Mouse (Mus musculus) kidney, postnatal 0 days (tissue): ENCODE measurements around the gene Set. TPM values are rescaled to one million over a fixed set of nuclear protein-coding genes. Genes with fewer than 3 reads are reported as not detected.

ENCODE experiments used
- ATAC-seq: fragments of 200-750 bp; cut with Nextera tagmentation; replicated peaks from 2 replicates; pipeline ENCODE4 v1.8.0; 2017; ENCODE audit warnings: low read depth, moderate number of reproducible peaks, moderate TSS enrichment, moderate library complexity; ENCODE audit not compliant: low FRiP score
- DNase-seq: peaks from one replicate; pipeline ENCODE4 v3.0.0-alpha.2; 2016; ENCODE audit warnings: low spot score
- H3K27ac ChIP-seq: fragments of 300-500 bp; sonication (generic); 2 replicates; pipeline ENCODE4 v1.5.1; 2014; ENCODE audit warnings: mild to moderate bottlenecking
- H3K27me3 ChIP-seq: fragments of 300-500 bp; sonication (generic); 2 replicates; pipeline ENCODE4 v1.6.1; 2014; ENCODE audit warnings: low read length, mixed read lengths; ENCODE audit not compliant: insufficient read depth
- H3K36me3 ChIP-seq: fragments of 300-500 bp; sonication (generic); 2 replicates; pipeline ENCODE4 v1.6.1; 2014; ENCODE audit warnings: low read length, mixed read lengths; ENCODE audit not compliant: insufficient read depth
- H3K4me1 ChIP-seq: fragments of 300-500 bp; sonication (generic); replicated peaks from 2 replicates; pipeline ENCODE4 v1.6.1; 2014; ENCODE audit warnings: antibody characterized with exemption, low read length, mixed read lengths; ENCODE audit not compliant: insufficient read depth
- H3K4me2 ChIP-seq: fragments of 300-500 bp; sonication (generic); 2 replicates; pipeline ENCODE4 v1.6.1; 2014; ENCODE audit warnings: mild to moderate bottlenecking, low read length, moderate library complexity, mixed read lengths
- H3K4me3 ChIP-seq: fragments of 300-500 bp; sonication (generic); replicated peaks from 2 replicates; pipeline ENCODE4 v1.5.1; 2014; ENCODE audit warnings: low read depth, low read length
- H3K9ac ChIP-seq: fragments of 300-500 bp; sonication (generic); 2 replicates; pipeline ENCODE4 v1.6.1; 2014; ENCODE audit warnings: low read depth, low read length
- H3K9me3 ChIP-seq: fragments of 300-500 bp; sonication (generic); replicated peaks from 2 replicates; pipeline ENCODE4 v1.6.1; 2016; ENCODE audit warnings: low read length, inconsistent platforms, mixed read lengths
- CTCF ChIP-seq: IDR thresholded peaks from 2 replicates; pipeline ENCODE4 v1.5.1; 2016; ENCODE audit warnings: antibody characterized with exemption, low read depth, mild to moderate bottlenecking, moderate library complexity
- WGBS: fragments of 180-500 bp; shearing (Covaris S2); extraction: QIAGEN DNeasy Blood & Tissue Kit; methylation state at CpG from one replicate; pipeline ENCODE4 v1.1.7; 2014; 5-methylcytosine and 5-hydroxymethylcytosine counted together
- polyA plus RNA-seq: library from polyadenylated mRNA; unstranded; fragments of >200 nt; fragmentation: Nextera tagmentation; extraction: Ambion mirVana; gene quantifications from 2 replicates; pipeline ENCODE4 v1.2.1, GENCODE M21; 2015

Gene Set
- polyA plus RNA-seq: 411 and 412 TPM in 2 replicates

DNA sequence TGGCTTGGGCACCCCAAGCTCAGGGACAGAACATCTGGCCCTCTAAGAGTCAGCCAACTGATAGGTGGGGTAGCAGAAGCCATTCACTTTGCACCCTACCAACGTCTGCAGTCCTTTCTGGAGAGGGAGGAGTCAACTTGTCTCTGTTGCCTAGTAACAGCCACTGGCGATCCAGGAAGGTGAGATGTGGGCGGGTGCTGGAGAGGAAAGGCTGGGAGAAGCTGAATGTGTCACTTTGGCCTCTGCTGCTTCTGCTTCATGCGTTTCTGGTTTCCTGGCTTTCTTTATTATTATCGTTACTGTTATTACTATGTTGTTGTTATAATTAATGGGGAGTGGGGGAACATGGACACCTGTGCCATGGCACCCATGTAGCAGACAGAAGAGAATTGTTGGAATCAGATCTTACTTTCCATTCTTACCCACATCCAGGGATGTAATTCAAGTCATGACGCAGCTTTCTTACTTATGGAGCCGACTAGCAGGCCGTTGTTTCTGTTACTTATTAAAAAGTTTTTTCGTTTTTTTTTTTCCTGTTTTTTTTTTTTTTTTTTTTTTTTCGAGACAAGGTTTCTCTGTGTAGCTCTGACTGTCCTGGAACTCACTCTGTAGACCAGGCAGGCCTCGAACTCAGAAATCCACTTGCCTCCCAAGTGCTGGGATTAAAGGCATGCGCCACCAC, at the start of gene Set:
Gene Set, plus strand, starts transcription at position 156 of the 682 bp plus-strand sequence.
- ATAC-seq (no peak), DNase-seq (peak; percentile 51)
- Histone ChIP-seq H3K27me3 (no peaks in the 10 kb centered on the region), H3K9me3 (no peaks in the 10 kb centered on the region), H3K4me1 (no peaks in the 10 kb centered on the region), H3K36me3 (no peaks in the 10 kb centered on the region), H3K27ac (no peak within 1 kb of the TSS), H3K4me3 (no peak within 1 kb of the TSS), H3K9ac (no peak within 1 kb of the TSS), H3K4me2 (no peak within 1 kb of the TSS)
- no peak for TF ChIP-seq CTCF
- 42% methylated on average over 11 of the region's 12 CpGs for WGBS

DNA sequence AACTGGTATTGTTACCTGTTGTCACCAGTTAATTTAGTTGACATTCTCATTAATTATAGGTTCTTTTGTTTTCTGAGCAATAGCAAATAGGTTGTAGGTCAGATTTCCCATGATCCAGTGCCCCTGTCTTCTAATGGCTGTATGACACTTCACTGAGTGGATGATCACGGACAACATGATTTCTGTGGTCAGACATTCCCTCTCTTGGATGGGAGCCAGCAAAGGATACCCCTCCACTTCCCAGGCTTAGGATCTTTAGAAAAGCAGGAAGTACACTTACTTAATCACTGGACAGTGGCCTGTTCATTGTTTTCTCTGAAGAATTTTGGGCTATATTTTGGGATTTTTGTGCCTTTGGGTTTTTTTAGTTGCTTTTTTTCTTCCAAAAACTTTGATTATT, 48.1 kb upstream of the Set start:
- ATAC-seq (no peak), DNase-seq (no peak)
- H3K9ac ChIP-seq: no peak overlapping the region
- no peaks in the 10 kb centered on the region for H3K4me1 ChIP-seq
- no peak overlapping the region for H3K4me3 ChIP-seq
- 31% methylated on average over 1 of the region's 1 CpGs for WGBS
- peaks cover 95% of the 10 kb centered on the region for H3K36me3 ChIP-seq
- H3K27ac ChIP-seq: no peak overlapping the region
- no peak overlapping the region for H3K4me2 ChIP-seq
- H3K27me3 ChIP-seq: no peaks in the 10 kb centered on the region
- H3K9me3 ChIP-seq: no peaks in the 10 kb centered on the region
- no peak for TF ChIP-seq CTCF

DNA sequence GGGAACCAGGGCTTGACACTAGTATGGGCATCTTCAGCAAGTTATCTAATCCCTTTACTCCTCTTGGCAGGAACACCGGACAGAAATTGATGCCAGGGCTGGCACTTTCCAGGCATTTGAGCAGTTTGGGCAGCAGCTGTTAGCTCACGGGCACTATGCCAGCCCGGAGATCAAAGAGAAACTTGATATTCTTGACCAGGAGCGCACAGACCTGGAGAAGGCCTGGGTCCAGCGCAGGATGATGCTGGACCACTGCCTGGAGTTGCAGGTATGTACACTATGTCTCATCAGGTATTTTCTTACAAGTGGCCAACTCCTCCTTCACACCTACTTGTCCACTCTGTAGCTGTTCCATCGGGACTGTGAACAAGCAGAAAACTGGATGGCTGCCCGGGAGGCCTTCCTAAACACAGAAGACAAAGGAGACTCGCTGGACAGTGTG, 46.3 kb upstream of the Set start:
- 84% methylated on average over 8 of the region's 8 CpGs for WGBS

DNA sequence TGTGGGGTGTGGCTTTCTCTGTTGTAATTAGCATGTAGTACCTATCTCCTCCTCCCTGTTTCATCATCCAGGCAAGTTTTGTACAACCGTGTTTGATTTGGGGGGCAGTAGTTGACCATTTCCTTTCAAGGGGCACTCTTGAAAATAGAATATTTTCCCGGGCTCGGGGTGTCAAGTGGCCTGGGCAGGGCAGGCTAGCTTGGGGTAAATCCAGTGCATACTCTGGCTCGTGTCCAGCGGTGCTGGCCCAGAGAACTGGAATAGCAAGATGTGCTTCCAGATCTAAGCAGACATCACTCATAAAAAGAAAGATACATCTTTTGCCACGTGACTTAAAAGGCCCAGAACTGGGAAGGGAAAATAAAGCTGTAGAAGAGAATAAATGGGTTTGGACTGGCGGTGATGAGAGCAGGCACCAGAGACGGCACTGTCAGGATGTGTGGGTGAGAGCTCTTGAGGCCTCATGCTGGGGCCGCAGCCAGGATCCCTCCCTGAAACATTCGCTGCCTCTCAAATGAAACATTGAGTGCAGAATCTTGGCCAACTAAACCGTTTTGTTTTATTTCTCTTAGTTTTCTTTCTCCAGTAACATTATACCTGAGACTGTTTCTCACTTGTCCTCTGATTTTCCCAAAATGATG, 42.7 kb upstream of the Set start:
- no peak overlapping the region for H3K27ac ChIP-seq
- no peak for TF ChIP-seq CTCF
- H3K4me1 ChIP-seq: no peaks in the 10 kb centered on the region
- no peak overlapping the region for H3K9ac ChIP-seq
- no peak overlapping the region for H3K4me3 ChIP-seq
- H3K4me2 ChIP-seq: no peak overlapping the region
- H3K36me3 ChIP-seq: peaks cover 94% of the 10 kb centered on the region
- no peaks in the 10 kb centered on the region for H3K9me3 ChIP-seq
- DNase-seq (no peak), ATAC-seq (no peak)
- 89% methylated on average over 11 of the region's 11 CpGs for WGBS
- H3K27me3 ChIP-seq: no peaks in the 10 kb centered on the region

More for the DNA sequence above, 46.3 kb upstream of the Set start:
- ATAC-seq: no peak
- no peak overlapping the region for H3K4me3 ChIP-seq
- H3K9ac ChIP-seq: no peak overlapping the region
- no peak for TF ChIP-seq CTCF
- DNase-seq: no peak
- H3K27ac ChIP-seq: no peak overlapping the region
- H3K27me3 ChIP-seq: no peaks in the 10 kb centered on the region
- no peak overlapping the region for H3K4me2 ChIP-seq
- H3K9me3 ChIP-seq: no peaks in the 10 kb centered on the region
- H3K4me1 ChIP-seq: no peaks in the 10 kb centered on the region
- H3K36me3 ChIP-seq: peaks cover 96% of the 10 kb centered on the region

DNA sequence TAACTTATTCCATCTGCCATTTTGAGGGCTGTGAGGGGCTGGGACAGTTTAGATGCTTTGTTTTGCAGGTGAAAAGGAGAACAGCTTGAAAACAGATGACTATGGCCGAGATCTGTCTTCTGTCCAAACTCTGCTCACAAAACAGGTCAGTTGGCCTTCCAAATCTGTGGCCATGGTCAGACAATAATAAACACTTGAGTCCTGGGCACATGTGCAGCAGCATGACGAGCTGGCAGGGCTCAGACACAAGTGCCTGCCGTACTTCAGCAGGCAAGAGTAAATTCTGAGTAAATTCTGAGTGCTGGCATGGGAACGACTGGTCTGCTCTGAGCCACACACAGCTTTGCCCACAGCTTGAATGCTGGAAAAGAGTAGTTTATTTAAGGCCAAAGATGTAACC, 31.7 kb upstream of the Set start:
- H3K27ac ChIP-seq: no peak overlapping the region
- no peaks in the 10 kb centered on the region for H3K4me1 ChIP-seq
- no peak for TF ChIP-seq CTCF
- DNase-seq: no peak
- WGBS: 89% methylated on average over 4 of the region's 4 CpGs
- H3K9ac ChIP-seq: no peak overlapping the region
- no peak overlapping the region for H3K4me2 ChIP-seq
- ATAC-seq: no peak
- H3K4me3 ChIP-seq: no peak overlapping the region
- H3K27me3 ChIP-seq: no peaks in the 10 kb centered on the region
- H3K36me3 ChIP-seq: peaks cover 98% of the 10 kb centered on the region
- H3K9me3 ChIP-seq: no peaks in the 10 kb centered on the region

DNA sequence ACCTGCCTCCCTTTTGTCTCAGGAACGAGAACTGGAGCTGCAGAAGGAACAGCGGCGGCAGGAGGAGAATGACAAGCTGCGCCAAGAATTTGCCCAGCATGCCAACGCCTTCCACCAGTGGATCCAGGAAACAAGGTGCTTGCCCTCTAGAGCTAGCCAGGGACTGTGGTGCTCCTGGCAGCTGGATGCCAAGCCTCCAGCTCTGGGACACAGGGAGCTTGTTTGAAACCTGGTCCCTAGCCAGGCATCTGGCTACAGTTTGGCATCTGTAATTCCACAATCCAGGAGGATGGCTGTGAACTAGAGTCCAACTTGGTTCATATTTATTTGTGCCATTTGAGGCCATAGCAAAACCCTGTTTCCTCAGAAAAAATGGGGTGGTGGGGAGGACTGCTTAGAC, 30.2 kb upstream of the Set start:
- no peak for TF ChIP-seq CTCF
- Histone ChIP-seq H3K9me3 (no peaks in the 10 kb centered on the region), H3K4me1 (no peaks in the 10 kb centered on the region), H3K4me2 (no peak overlapping the region), H3K27me3 (no peaks in the 10 kb centered on the region), H3K36me3 (peaks cover 94% of the 10 kb centered on the region), H3K27ac (no peak overlapping the region), H3K4me3 (no peak overlapping the region), H3K9ac (no peak overlapping the region)
- no peak for ATAC-seq
- 92% methylated on average over 5 of the region's 5 CpGs for WGBS
- DNase-seq: no peak
